Mouse (Mus musculus): Measurements from ENCODE around the gene Sec24d.

- no peak for TF ChIP-seq CTCF (IDR thresholded peaks at IDR 0.05; ENCODE audit: borderline replicate concordance, control insufficient read depth, extremely low read depth, insufficient read depth, low read length, poor library complexity)
- no peak for TF ChIP-seq POLR2A (IDR thresholded peaks at IDR 0.05; ENCODE audit: control insufficient read depth, extremely low read depth, insufficient read depth, low read length, poor library complexity)
Measured at GRCm38 (mm10) chr3:123282866-123283615, 15.8 kb downstream of the Sec24d start.
